Mouse (Mus musculus) neural tube, embryonic 15.5 days (tissue): Measurements from ENCODE around the gene Ror1. TPM values are rescaled to one million over a fixed set of nuclear protein-coding genes. Genes with fewer than 3 reads are reported as not detected.

ENCODE experiments used
- ATAC-seq: fragments of 200-750 bp; cut with Nextera tagmentation; 2 replicates; pipeline ENCODE4 v1.8.0; 2017; ENCODE audit warnings: mild to moderate bottlenecking, moderate TSS enrichment, moderate library complexity; ENCODE audit not compliant: low FRiP score
- H3K27ac ChIP-seq: fragments of 300-500 bp; sonication (generic); replicated peaks from 2 replicates; pipeline ENCODE4 v1.5.1; 2015; ENCODE audit warnings: mild to moderate bottlenecking, inconsistent platforms
- H3K27me3 ChIP-seq: fragments of 300-500 bp; sonication (generic); replicated peaks from 2 replicates; pipeline ENCODE4 v1.6.1; 2015; ENCODE audit warnings: inconsistent platforms
- H3K36me3 ChIP-seq: fragments of 300-500 bp; sonication (generic); 2 replicates; pipeline ENCODE4 v1.6.1; 2015; ENCODE audit warnings: inconsistent platforms
- H3K4me1 ChIP-seq: fragments of 300-500 bp; sonication (generic); 2 replicates; pipeline ENCODE4 v1.6.1; 2015; ENCODE audit warnings: inconsistent platforms
- H3K4me2 ChIP-seq: fragments of 300-500 bp; sonication (generic); 2 replicates; pipeline ENCODE4 v1.6.1; 2015; ENCODE audit warnings: inconsistent platforms, mild to moderate bottlenecking, moderate library complexity
- H3K4me3 ChIP-seq: fragments of 300-500 bp; sonication (generic); replicated peaks from 2 replicates; pipeline ENCODE4 v1.5.1; 2015; ENCODE audit warnings: mild to moderate bottlenecking, inconsistent platforms
- H3K9ac ChIP-seq: fragments of 300-500 bp; sonication (generic); replicated peaks from 2 replicates; pipeline ENCODE4 v1.6.1; 2015; ENCODE audit warnings: mild to moderate bottlenecking, inconsistent platforms
- H3K9me3 ChIP-seq: fragments of 300-500 bp; sonication (generic); replicated peaks from 2 replicates; pipeline ENCODE4 v1.6.1; 2016; ENCODE audit warnings: inconsistent platforms
- WGBS: fragments of 180-500 bp; shearing (Covaris S2); methylation state at CpG from one replicate; pipeline ENCODE4 v1.1.7; 2015; ENCODE audit warnings: mixed read lengths; 5-methylcytosine and 5-hydroxymethylcytosine counted together
- polyA plus RNA-seq: library from polyadenylated mRNA; unstranded; fragments of >200 nt; fragmentation: Nextera tagmentation; extraction: Ambion mirVana; gene quantifications from 2 replicates; pipeline ENCODE4 v1.2.1, GENCODE M21; 2015

The Ror1 gene
- polyA plus RNA-seq, 1 experiment from 2014 or later: 1.2 TPM

DNA sequence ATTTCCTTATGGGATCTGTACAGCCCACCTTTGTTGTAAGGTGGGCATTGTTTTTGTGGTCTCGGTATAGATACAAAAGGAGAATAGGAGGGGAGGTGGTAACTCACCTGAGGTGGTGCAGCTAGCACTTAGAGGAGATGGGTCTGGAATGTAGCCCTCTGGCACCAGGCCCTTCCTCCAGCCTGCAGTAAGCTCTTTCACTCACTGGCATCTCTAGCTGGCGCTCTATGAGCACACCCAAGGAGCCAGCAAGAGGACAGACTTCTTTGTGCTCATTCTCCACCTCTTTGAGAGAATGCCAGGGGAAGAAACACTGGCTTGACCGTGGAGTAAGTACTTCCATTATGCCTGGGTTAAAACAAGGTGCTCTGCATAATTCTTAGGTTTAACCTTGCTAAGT, 36.7 kb downstream of the Ror1 start:
- Histone ChIP-seq H3K4me3 (no peak overlapping the region), H3K27me3 (no peaks in the 10 kb centered on the region)
- 86% methylated on average over 3 of the region's 3 CpGs for WGBS

DNA sequence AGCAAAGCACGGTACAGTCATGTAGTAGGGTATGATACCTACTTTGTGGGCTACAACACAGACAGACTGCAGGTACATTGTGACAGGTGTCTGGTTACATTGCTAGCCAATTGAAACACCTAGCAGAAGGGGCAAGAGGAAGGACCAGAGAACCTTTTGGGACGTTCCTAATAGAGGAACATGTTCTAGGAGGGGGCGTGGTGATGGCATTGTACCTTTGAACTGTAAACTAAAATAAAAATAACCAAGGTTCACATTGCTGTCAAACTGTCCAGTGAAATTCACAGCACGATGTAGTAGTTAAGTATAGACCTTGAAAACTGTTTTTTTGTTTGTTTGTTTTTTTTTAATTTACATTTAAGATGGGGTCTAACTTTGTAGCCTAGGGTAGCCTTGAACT, 40.5 kb downstream of the Ror1 start:
- H3K36me3 ChIP-seq: no peaks in the 10 kb centered on the region
- no peak overlapping the region for H3K9ac ChIP-seq
- no peak overlapping the region for H3K4me3 ChIP-seq
- no peaks in the 10 kb centered on the region for H3K4me1 ChIP-seq
- 92% methylated on average over 4 of the region's 4 CpGs for WGBS
- no peak for ATAC-seq
- no peak overlapping the region for H3K4me2 ChIP-seq
- H3K27me3 ChIP-seq: no peaks in the 10 kb centered on the region
- H3K9me3 ChIP-seq: no peaks in the 10 kb centered on the region
- no peak overlapping the region for H3K27ac ChIP-seq

More for the DNA sequence above, 36.7 kb downstream of the Ror1 start:
- no peak overlapping the region for H3K9ac ChIP-seq
- H3K36me3 ChIP-seq: no peaks in the 10 kb centered on the region
- H3K27ac ChIP-seq: no peak overlapping the region
- H3K4me2 ChIP-seq: no peak overlapping the region
- H3K9me3 ChIP-seq: no peaks in the 10 kb centered on the region
- no peak for ATAC-seq
- H3K4me1 ChIP-seq: no peaks in the 10 kb centered on the region

DNA sequence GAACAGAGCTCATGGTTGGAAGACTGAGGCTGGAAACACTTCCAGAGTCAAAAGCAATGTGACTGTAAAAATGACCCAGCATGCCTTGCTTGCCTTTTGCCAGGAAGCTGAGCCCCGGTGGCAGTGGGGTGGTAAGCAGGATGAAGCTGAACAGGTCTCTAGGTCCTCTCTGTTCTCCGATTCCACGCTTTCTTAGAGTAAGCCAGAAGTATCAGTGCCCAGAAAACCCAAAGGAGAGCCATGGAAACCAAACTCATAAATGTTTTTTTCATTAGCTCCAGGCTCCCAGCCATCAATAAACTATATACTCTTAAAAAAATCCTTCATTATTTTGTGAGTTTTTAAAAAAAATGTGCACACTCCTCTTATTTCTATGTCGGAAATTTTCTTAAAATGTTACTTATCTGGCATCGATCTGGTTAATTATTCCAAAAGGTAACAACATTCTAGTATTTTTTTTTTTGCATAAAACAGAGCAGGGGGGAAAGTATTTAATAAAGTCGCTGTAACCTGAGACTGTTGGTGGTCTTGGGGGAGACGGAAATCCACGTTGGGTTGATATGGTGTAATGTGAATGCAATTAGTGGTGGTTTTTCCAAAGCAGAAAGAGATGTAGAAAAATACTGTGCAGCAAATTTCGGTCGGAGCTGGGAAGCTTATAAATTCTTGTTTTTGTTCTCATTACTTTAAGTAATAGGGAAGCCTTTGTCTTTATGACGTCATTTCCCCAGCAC, 41.7 kb downstream of the Ror1 start:
- no peak overlapping the region for H3K9ac ChIP-seq
- no peaks in the 10 kb centered on the region for H3K27me3 ChIP-seq
- no peak overlapping the region for H3K4me2 ChIP-seq
- no peaks in the 10 kb centered on the region for H3K36me3 ChIP-seq
- 85% methylated on average over 11 of the region's 11 CpGs for WGBS
- no peak overlapping the region for H3K27ac ChIP-seq
- no peaks in the 10 kb centered on the region for H3K4me1 ChIP-seq
- no peak overlapping the region for H3K4me3 ChIP-seq
- H3K9me3 ChIP-seq: no peaks in the 10 kb centered on the region
- ATAC-seq: no peak

DNA sequence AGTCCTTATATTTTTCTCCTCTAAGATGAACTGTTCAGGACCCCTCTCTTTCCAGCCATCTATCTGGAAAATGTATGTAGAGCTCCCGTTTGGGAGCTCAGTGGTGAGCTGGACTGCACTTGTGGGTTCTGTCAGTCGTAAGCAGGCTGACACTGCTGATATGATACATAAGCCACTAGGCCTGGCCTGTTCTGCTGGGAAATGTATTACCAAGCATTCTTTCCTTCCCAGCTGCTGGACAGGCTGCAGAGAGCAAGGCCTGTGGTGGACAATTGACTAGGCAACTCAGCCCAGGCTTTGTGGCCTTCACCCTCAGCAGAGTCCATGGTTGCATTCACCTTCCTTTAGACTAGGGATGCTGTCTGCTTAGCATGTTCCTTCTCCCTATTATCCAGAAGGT, 46.0 kb downstream of the Ror1 start:
- Histone ChIP-seq H3K36me3 (no peaks in the 10 kb centered on the region), H3K4me3 (no peak overlapping the region), H3K9me3 (no peaks in the 10 kb centered on the region), H3K9ac (no peak overlapping the region), H3K4me1 (no peaks in the 10 kb centered on the region), H3K4me2 (no peak overlapping the region), H3K27ac (no peak overlapping the region), H3K27me3 (no peaks in the 10 kb centered on the region)
- ATAC-seq: no peak
- 72% methylated on average over 2 of the region's 2 CpGs for WGBS

DNA sequence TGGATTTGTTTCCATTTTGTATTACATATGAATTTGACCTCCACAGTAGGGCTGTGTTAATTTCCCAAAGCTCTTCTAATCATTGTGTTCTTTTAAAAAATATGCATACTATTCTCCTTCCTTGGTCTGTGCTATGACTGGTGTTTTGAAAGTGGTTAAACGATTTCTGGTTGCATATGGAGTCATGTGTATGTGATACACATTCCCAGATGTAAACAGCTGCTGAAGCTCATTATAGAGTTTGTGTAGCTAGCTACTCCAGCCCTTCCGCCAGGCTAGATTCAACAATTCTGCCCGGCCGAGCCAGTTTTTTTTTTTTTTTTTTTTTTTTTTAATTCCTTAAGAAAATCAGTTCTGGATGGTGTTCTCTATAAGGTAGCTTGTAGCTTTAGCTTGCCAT, 49.2 kb downstream of the Ror1 start:
- no peaks in the 10 kb centered on the region for H3K9me3 ChIP-seq
- H3K4me2 ChIP-seq: no peak overlapping the region
- no peaks in the 10 kb centered on the region for H3K36me3 ChIP-seq
- WGBS: 85% methylated on average over 4 of the region's 4 CpGs
- H3K27me3 ChIP-seq: no peaks in the 10 kb centered on the region
- ATAC-seq: no peak
- no peak overlapping the region for H3K9ac ChIP-seq
- H3K4me1 ChIP-seq: no peaks in the 10 kb centered on the region
- H3K27ac ChIP-seq: no peak overlapping the region
- no peak overlapping the region for H3K4me3 ChIP-seq

DNA sequence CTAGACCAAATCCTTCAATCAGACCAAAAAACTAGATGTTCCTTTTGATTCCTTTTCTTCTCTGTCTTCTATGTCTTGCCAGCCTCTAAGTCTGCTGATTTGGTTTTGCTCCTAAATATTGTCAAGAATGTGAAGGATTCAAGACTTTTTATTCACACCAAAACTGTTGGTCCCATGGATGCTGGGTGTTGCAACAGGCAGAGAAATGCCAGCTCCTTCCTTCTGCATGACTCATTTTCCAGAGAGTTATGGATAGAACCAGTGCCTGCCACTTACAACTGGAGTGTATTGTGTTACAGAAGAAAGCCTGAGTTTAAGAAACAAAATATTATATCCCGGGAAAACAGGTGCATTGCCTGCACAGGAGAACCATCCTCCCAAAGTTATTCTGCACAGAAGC, 55.2 kb downstream of the Ror1 start:
- Histone ChIP-seq H3K27me3 (no peaks in the 10 kb centered on the region), H3K36me3 (no peaks in the 10 kb centered on the region), H3K27ac (no peak overlapping the region), H3K9me3 (no peaks in the 10 kb centered on the region), H3K4me2 (no peak overlapping the region), H3K9ac (no peak overlapping the region), H3K4me1 (no peaks in the 10 kb centered on the region), H3K4me3 (no peak overlapping the region)
- WGBS: 89% methylated on average over 1 of the region's 1 CpGs
- no peak for ATAC-seq

DNA sequence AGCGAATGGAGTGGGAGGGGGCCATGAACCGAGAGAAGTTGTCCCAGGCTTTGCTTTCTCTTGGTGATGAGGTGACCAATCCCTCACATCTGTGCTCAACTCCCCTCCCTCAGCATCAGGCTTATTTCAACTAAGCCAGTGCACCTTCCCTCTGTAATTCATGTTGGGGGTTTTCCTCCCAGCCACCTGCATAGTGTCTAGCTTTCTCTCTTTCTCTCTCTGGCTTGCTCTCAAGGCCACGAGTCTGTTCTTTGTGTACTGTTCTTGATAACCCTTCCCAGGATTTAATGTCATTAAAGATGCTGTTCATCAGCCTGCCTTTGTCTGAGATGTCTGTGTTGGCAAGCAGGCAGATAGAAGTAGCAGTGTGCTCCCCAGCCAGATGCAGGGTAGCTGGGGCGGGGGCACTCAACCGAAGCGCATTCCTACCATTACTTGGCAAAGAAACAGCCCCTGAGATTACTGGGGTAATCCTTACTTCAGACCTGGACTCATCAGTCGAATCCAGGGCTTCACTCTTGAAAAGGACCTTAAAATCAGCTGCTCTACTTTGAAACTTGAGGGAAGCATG, 59.1 kb downstream of the Ror1 start:
- ATAC-seq: no peak
- Histone ChIP-seq H3K4me2 (no peak overlapping the region), H3K4me3 (no peak overlapping the region), H3K4me1 (no peaks in the 10 kb centered on the region), H3K27ac (no peak overlapping the region), H3K27me3 (no peaks in the 10 kb centered on the region), H3K9me3 (no peaks in the 10 kb centered on the region), H3K9ac (no peak overlapping the region), H3K36me3 (no peaks in the 10 kb centered on the region)
- WGBS: 50% methylated on average over 7 of the region's 7 CpGs

DNA sequence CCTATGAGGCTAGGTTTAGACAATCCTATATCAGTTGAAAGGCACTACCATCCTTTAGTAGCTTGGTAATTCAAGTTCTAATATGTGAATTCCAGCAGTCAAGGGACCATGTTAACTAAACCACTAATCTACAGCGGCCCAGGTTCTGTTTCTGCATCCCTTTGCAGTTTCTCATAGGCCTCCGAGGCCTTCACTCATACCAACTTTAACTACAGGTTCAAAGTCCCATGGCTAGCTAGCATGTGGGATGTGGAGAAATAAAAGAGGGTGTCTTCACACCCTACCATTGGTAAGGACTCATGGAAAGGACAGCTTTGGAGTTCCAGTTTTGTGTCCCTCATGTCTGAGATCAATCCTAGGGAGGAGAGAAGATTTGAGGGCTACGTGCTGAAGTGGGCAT, 60.1 kb downstream of the Ror1 start:
- no peak overlapping the region for H3K9ac ChIP-seq
- 94% methylated on average over 3 of the region's 3 CpGs for WGBS
- no peak for ATAC-seq
- no peaks in the 10 kb centered on the region for H3K9me3 ChIP-seq
- H3K36me3 ChIP-seq: no peaks in the 10 kb centered on the region
- H3K4me1 ChIP-seq: no peaks in the 10 kb centered on the region
- no peak overlapping the region for H3K4me3 ChIP-seq
- no peak overlapping the region for H3K4me2 ChIP-seq
- H3K27ac ChIP-seq: no peak overlapping the region
- no peaks in the 10 kb centered on the region for H3K27me3 ChIP-seq

DNA sequence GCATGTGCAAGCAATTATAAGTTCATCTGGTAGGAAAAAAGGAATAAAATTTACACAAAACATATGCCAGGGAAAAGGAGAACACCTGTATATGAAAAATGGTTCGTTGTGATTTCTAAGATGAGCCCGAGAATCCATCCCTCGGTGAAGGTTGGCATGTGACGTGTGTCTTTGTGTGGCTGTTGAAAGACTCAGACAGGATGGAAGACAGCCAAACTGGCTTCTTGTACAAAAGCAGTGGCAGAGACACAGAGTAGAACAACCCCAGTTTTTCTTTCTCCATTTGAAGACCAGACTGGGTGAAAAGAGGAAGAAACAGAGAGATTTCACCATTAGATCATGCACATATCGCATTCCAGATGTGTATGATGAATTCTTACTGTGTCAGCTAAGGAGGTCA, 62.8 kb downstream of the Ror1 start:
- Histone ChIP-seq H3K27me3 (no peaks in the 10 kb centered on the region), H3K4me2 (no peak overlapping the region), H3K36me3 (no peaks in the 10 kb centered on the region), H3K4me1 (no peaks in the 10 kb centered on the region), H3K27ac (no peak overlapping the region), H3K9ac (no peak overlapping the region), H3K9me3 (no peaks in the 10 kb centered on the region), H3K4me3 (no peak overlapping the region)
- no peak for ATAC-seq
- 77% methylated on average over 5 of the region's 5 CpGs for WGBS

DNA sequence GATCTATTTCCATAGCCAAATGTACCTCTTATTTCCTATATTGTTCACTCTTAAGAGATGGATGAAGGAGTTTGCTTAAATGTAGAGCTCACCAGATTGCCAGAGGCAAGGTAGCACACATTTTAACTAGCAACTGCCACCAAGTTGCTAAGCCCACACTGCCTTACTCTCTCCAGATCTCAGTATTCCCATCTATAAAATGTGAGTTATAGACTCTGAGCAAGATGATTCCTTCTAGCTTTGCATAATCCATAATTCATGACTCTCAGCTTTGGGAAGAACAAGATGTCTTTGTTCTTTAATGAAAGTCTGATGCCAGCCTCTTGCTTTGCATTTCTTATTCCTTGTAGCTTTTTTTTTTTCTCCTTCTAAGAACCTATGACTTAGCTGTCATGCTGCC, 64.6 kb downstream of the Ror1 start:
- no peaks in the 10 kb centered on the region for H3K4me1 ChIP-seq
- H3K9ac ChIP-seq: no peak overlapping the region
- no peaks in the 10 kb centered on the region for H3K27me3 ChIP-seq
- no peaks in the 10 kb centered on the region for H3K36me3 ChIP-seq
- no peak overlapping the region for H3K27ac ChIP-seq
- H3K9me3 ChIP-seq: no peaks in the 10 kb centered on the region
- H3K4me2 ChIP-seq: no peak overlapping the region
- no peak overlapping the region for H3K4me3 ChIP-seq
- ATAC-seq: no peak

DNA sequence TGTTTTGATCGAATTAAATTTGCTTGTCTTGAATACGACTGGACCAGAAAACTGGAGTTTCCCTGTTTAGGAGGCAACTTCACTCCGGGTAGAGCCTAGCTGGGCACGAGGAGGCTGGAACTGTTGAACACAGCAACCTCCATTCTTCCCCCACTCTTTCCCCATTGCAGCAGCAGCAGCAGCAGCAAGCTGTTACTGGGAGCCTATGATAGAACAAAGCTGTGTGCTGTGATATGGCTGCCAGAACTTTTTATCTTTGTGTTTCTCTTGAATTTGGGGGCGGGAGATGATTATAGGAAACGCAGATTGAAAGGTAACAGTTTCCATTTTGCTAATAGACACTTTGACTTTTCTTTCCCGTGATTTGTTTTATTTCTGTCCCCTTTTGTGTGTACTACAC, 70.2 kb downstream of the Ror1 start:
- H3K4me3 ChIP-seq: no peak overlapping the region
- no peak overlapping the region for H3K27ac ChIP-seq
- no peak overlapping the region for H3K9ac ChIP-seq
- H3K4me2 ChIP-seq: no peak overlapping the region
- H3K27me3 ChIP-seq: no peaks in the 10 kb centered on the region
- no peaks in the 10 kb centered on the region for H3K9me3 ChIP-seq
- ATAC-seq: no peak
- 88% methylated on average over 7 of the region's 7 CpGs for WGBS
- no peaks in the 10 kb centered on the region for H3K36me3 ChIP-seq
- peaks cover 15% of the 10 kb centered on the region for H3K4me1 ChIP-seq

DNA sequence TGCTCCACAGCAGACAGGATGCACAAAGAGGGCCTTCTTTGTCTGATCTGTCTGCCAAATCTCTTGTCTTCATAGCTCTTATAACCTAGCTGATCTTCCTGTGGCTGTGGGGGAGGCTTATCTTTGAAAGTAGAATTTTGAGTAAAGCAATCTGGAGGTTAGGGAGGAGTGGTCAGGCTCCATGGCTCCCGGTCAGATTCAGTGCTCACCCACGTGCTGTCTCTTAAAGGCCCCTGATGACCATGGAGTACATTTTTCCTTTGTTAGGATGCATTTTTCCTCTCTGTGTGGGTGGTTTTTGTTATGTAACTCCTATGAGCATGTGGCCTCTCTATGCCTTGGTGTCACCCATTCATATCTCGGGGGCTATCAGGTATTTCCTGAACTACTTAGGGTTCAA, 71.3 kb downstream of the Ror1 start:
- Histone ChIP-seq H3K27me3 (no peaks in the 10 kb centered on the region), H3K27ac (no peak overlapping the region), H3K9ac (no peak overlapping the region), H3K4me2 (no peak overlapping the region), H3K4me3 (no peak overlapping the region), H3K36me3 (no peaks in the 10 kb centered on the region), H3K9me3 (no peaks in the 10 kb centered on the region), H3K4me1 (peaks cover 25% of the 10 kb centered on the region)
- WGBS: 75% methylated on average over 3 of the region's 3 CpGs
- ATAC-seq: no peak
